Mouse (Mus musculus) CH12.LX (cell line): ENCODE measurements around the gene Recql5. TPM values are rescaled to one million over a fixed set of nuclear protein-coding genes. Genes with fewer than 3 reads are reported as not detected.

Experiments used
- DNase-seq: peaks from one replicate; pipeline ENCODE4 v3.0.0-alpha.2; 2013; ENCODE audit errors: extremely low read depth
- H3K27ac ChIP-seq: 2 replicates; pipeline ENCODE4 v1.5.1; 2012; ENCODE audit warnings: low read depth, mild to moderate bottlenecking, control low read depth, moderate library complexity; ENCODE audit not compliant: insufficient read depth
- H3K27me3 ChIP-seq: replicated peaks from 2 replicates; pipeline ENCODE3; 2012; ENCODE audit warnings: inconsistent platforms
- H3K36me3 ChIP-seq, 2 experiments: replicated peaks in 1 of 2; 2 replicates each; pipeline versions ENCODE3 to v1.6.1; 2012; ENCODE audit warnings: inconsistent platforms in 1 of 2, low read length in 1 of 2, mild to moderate bottlenecking in 1 of 2, mixed read lengths in 1 of 2, moderate library complexity in 1 of 2; ENCODE audit not compliant: control insufficient read depth in 1 of 2, insufficient read depth in 1 of 2
- H3K4me1 ChIP-seq, 2 experiments: 2 replicates each; pipeline ENCODE4 v1.6.1; 2012; ENCODE audit warnings: inconsistent platforms in 1 of 2, moderate library complexity in 1 of 2; ENCODE audit not compliant: insufficient read depth in 2 of 2, control insufficient read depth in 1 of 2
- H3K4me2 ChIP-seq: 2 replicates; pipeline ENCODE4 v1.6.1; 2012; ENCODE audit warnings: low read depth, mild to moderate bottlenecking, control low read depth; ENCODE audit not compliant: poor library complexity, insufficient read depth, severe bottlenecking
- H3K4me3 ChIP-seq, 3 experiments: fragments of 150-350 bp in 1 of 3; sonication (generic) in 1 of 3; replicated peaks in 1 of 3; 2 replicates each; pipeline versions ENCODE3 to v1.5.1; 2011 to 2012; ENCODE audit warnings: low read depth in 2 of 3, low read length in 2 of 3, mild to moderate bottlenecking in 2 of 3, moderate library complexity in 2 of 3, control low read depth in 1 of 3, improper control_type of control experiment in 1 of 3, inconsistent platforms in 1 of 3, mixed read lengths in 1 of 3; ENCODE audit not compliant: poor library complexity in 1 of 3
- H3K79me2 ChIP-seq: replicated peaks from 2 replicates; pipeline ENCODE4 v1.6.1; 2012; ENCODE audit warnings: mild to moderate bottlenecking, moderate library complexity; ENCODE audit not compliant: control insufficient read depth, poor library complexity, insufficient read depth, severe bottlenecking; ENCODE audit errors: extremely low read depth
- H3K9ac ChIP-seq: 2 replicates; pipeline ENCODE4 v1.6.1; 2012; ENCODE audit warnings: low read depth, mild to moderate bottlenecking, control low read depth, moderate library complexity; ENCODE audit not compliant: insufficient read depth
- H3K9me3 ChIP-seq: replicated peaks from 2 replicates; pipeline ENCODE3; 2012; ENCODE audit warnings: low read length, inconsistent platforms, mixed read lengths
- BHLHE40 ChIP-seq: IDR thresholded peaks from 2 replicates; pipeline ENCODE4 v1.6.1; 2011; ENCODE audit warnings: mild to moderate bottlenecking, low read depth, low read length, improper control_type of control experiment
- CHD1 ChIP-seq: IDR thresholded peaks from 2 replicates; pipeline ENCODE4 v1.6.1; 2012; ENCODE audit warnings: low read depth, low read length, improper control_type of control experiment, inconsistent platforms
- CTCF ChIP-seq, 2 experiments: IDR thresholded peaks in 1 of 2; conservative IDR thresholded peaks in 1 of 2; 2 replicates each; pipeline ENCODE4 v1.5.1; 2011 to 2012; ENCODE audit warnings: low read depth in 2 of 2, low read length in 2 of 2, improper control_type of control experiment in 1 of 2, inconsistent platforms in 1 of 2, mild to moderate bottlenecking in 1 of 2, moderate library complexity in 1 of 2
- ELF1 ChIP-seq: IDR thresholded peaks from 2 replicates; pipeline ENCODE4 v1.6.1; 2014; ENCODE audit warnings: low read depth, mild to moderate bottlenecking, inconsistent platforms, low read length, improper control_type of control experiment
- EP300 ChIP-seq: IDR thresholded peaks from 2 replicates; pipeline ENCODE4 v1.6.1; 2011; ENCODE audit warnings: low read length, improper control_type of control experiment
- GABPA ChIP-seq: IDR thresholded peaks from 2 replicates; pipeline ENCODE4 v1.6.1; 2012; ENCODE audit warnings: low read depth, low read length, improper control_type of control experiment, inconsistent platforms; ENCODE audit not compliant: insufficient replicate concordance
- IRF4 ChIP-seq: IDR thresholded peaks from 2 replicates; pipeline ENCODE4 v1.6.1; 2014; ENCODE audit warnings: low read depth, mild to moderate bottlenecking, inconsistent platforms, low read length, improper control_type of control experiment
- JUN ChIP-seq: IDR thresholded peaks from 2 replicates; pipeline ENCODE4 v1.6.1; 2011; ENCODE audit warnings: low read depth, mild to moderate bottlenecking, low read length, improper control_type of control experiment, moderate library complexity; ENCODE audit not compliant: insufficient read depth
- JUND ChIP-seq: conservative IDR thresholded peaks from 2 replicates; pipeline ENCODE4 v1.6.1; 2011; ENCODE audit warnings: low read depth, low read length, improper control_type of control experiment
- NRF1 ChIP-seq: IDR thresholded peaks from 2 replicates; pipeline ENCODE4 v1.6.1; 2014; ENCODE audit warnings: low read depth, mild to moderate bottlenecking, inconsistent platforms, low read length, improper control_type of control experiment, moderate library complexity
- POLR2AphosphoS2 ChIP-seq: IDR thresholded peaks from 2 replicates; pipeline ENCODE4 v1.6.1; 2011; ENCODE audit warnings: low read depth, low read length, improper control_type of control experiment
- SMC3 ChIP-seq: IDR thresholded peaks from 2 replicates; pipeline ENCODE4 v1.6.1; 2011; ENCODE audit warnings: low read depth, low read length, improper control_type of control experiment
- TBP ChIP-seq: conservative IDR thresholded peaks from 2 replicates; pipeline ENCODE4 v1.6.1; 2011; ENCODE audit warnings: low read depth, low read length, improper control_type of control experiment
- USF2 ChIP-seq: conservative IDR thresholded peaks from 2 replicates; pipeline ENCODE4 v1.6.1; 2011; ENCODE audit warnings: low read depth, low read length, improper control_type of control experiment
- ZC3H11A ChIP-seq: IDR thresholded peaks from 2 replicates; pipeline ENCODE4 v1.6.1; 2012; ENCODE audit warnings: low read depth, mild to moderate bottlenecking, inconsistent platforms, low read length, improper control_type of control experiment
- ZMIZ1 ChIP-seq: IDR thresholded peaks from 2 replicates; pipeline ENCODE4 v1.6.1; 2012; ENCODE audit warnings: low read depth, mild to moderate bottlenecking, inconsistent platforms, low read length, improper control_type of control experiment
- dilution Hi-C: fragments of 300-500 bp; cut with MboI; formaldehyde crosslinking; loops from 2 replicates; pipeline ENCODE4 v1.14.3; 2020; ENCODE audit warnings: low sequenced_read_pairs; ENCODE audit not compliant: extremely low pct_unique_long_range_greater_than_20kb, extremely low pct_ligation_motif_present
- in situ Hi-C: fragments of 300-500 bp; cut with MboI; formaldehyde crosslinking; loops from 3 replicates; pipeline ENCODE4 v1.14.3; 2019; ENCODE audit warnings: low sequenced_read_pairs, low pct_ligation_motif_present, low pct_unique_long_range_greater_than_20kb, mixed read lengths
- polyA plus RNA-seq: library from polyadenylated mRNA; unstranded; fragments of >175 nt; gene quantifications from 2 replicates; pipeline ENCODE4 v1.2.1, GENCODE M21; 2012; ENCODE audit warnings: low read depth; ENCODE audit not compliant: insufficient read length
- total RNA-seq, 2 experiments: library from RNA; depleted of rRNA; stranded (reverse); fragments of 300-350 nt in 1 of 2; fragments of >200 nt in 1 of 2; gene quantifications; 2 replicates each; pipeline ENCODE4 v1.2.3; 2012 to 2014

Gene Recql5
- total and polyA plus RNA-seq, 3 experiments = 21.8 to 43.3 (median 31.0) TPM

DNA sequence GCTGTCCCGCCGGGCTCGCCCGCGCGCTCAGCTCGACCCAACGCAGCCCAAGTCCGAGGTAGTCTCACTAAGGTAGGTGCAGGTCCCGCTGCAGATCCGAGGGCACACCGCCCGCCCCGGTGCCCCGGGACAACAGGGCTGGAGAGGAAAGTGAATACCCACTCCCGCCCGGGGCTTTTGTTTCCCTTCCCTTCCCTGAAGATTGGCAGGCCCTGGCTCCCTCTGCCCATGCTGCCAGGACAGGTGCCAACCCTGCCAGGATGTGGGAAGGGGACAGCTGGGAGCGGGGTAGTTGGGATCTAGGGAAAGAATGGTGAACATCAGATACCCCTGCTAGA, 41.8 kb upstream of the Recql5 start:
- Histone ChIP-seq H3K79me2 (no peaks in the 10 kb centered on the region), H3K4me2 (peak overlapping the region; percentile 35; the same call in 1 of the 2 replicates), H3K27me3 (peaks cover 67% of the 10 kb centered on the region), H3K27ac (no peak overlapping the region), H3K4me1 (peaks cover 2 to 5% of the 10 kb centered on the region in 2 experiments; a peak in 3 of 4 replicates), H3K36me3 (no peaks in the 10 kb centered on the region), H3K9ac (no peak overlapping the region), H3K9me3 (no peaks in the 10 kb centered on the region), H3K4me3 (peak overlapping the region in 1 of 3 experiments; percentile 15)
- in situ Hi-C loops (no loop called here), dilution Hi-C loops (no loop called here)
- DNase-seq = no peak
- TF ChIP-seq ZMIZ1 (no peak), USF2 (no peak), POLR2AphosphoS2 (no peak), BHLHE40 (no peak), EP300 (no peak), JUND (no peak)

DNA sequence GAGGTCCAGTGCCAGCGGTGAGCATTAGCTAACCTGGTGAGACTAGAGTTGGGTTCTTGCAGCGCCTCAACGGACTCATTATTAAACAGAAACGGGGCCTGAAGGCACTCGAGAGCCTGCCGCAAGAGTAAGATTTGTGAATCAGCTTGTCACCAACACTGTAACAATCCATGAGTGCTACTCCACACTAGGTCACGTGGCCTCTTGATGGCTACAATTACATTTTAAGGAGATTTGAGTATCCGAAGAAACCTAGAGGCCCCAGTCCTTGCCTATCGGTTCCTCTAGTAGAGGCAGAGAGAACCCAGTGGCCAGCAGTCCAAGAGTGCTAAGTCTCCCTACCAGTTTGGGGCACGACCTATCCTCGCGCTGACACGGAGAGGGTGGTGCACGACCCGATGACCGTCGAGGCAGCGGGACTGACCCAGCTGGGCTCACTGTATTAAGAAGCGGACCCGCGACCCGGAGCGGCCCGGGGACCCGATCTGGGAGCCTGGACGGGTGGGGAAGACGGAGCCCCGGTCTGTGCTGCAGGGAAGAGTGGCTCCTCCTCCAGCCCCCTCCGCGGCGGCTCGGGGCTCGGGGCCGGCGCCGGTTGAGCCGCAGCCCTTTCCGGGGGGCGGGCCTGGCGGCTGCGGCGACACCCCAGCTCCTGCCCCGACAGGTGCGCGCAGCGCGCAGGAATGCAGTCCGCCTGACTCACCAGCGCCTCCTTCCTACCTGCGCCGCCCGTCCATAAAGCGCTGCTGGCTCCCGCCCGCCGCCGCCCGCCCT, 41.2 kb upstream of the Recql5 start, which contains the start of gene Itgb4:
Gene Itgb4, plus strand, starts transcription at position 401 of the 774 bp plus-strand sequence.
- DNase-seq = no peak
- in situ Hi-C loops = no loop called here
- dilution Hi-C loops = no loop called here
- no peaks in the 10 kb centered on the region for H3K9me3 ChIP-seq
- 0 out of 2 replicates have a peak, but pooled peaks have one; percentile 21 for TF ChIP-seq IRF4
- TF ChIP-seq TBP = no peak
- no peak for TF ChIP-seq ELF1
- no peak for TF ChIP-seq ZC3H11A
- no peak for TF ChIP-seq ZMIZ1
- TF ChIP-seq SMC3 = 0 out of 2 replicates have a peak, but pooled peaks have one; percentile 4
- peak in 1 of 2 experiments; percentile 44; a peak in 2 of 4 replicates for TF ChIP-seq CTCF (conservative IDR thresholded peaks at IDR 0.05 in 1 of 2, IDR thresholded peaks at IDR 0.05 in 1 of 2; ENCODE audit: low read depth in 2 of 2, low read length in 2 of 2)
- no peak for TF ChIP-seq BHLHE40
- TF ChIP-seq CHD1 = no peak
- TF ChIP-seq USF2 = no peak
- TF ChIP-seq JUN = no peak
- peak; percentile 34; the same call in 1 of the 2 replicates for TF ChIP-seq NRF1
- TF ChIP-seq GABPA = no peak
- no peak for TF ChIP-seq EP300
- no peaks in the 10 kb centered on the region for H3K36me3 ChIP-seq
- peak within 1 kb of the TSS; percentile 35 for H3K4me2 ChIP-seq
- no peaks in the 10 kb centered on the region for H3K79me2 ChIP-seq
- peaks cover 6 to 10% of the 10 kb centered on the region in 2 experiments for H3K4me1 ChIP-seq
- H3K27me3 ChIP-seq = peaks cover 61% of the 10 kb centered on the region
- no peak within 1 kb of the TSS for H3K27ac ChIP-seq
- H3K4me3 ChIP-seq = peak within 1 kb of the TSS in 1 of 3 experiments; percentile 15
- no peak within 1 kb of the TSS for H3K9ac ChIP-seq
